Mouse (Mus musculus) olfactory bulb, adult 2 months (tissue): ENCODE measurements around the gene Pla1a.

Experiments
- CTCF ChIP-seq: fragments of 200-500 bp; IDR thresholded peaks from 2 replicates; pipeline ENCODE4 v1.5.1; 2012; ENCODE audit warnings: low read depth, mild to moderate bottlenecking, low read length, moderate library complexity; ENCODE audit not compliant: insufficient read depth
- POLR2A ChIP-seq: fragments of 200-500 bp; IDR thresholded peaks from 2 replicates; pipeline ENCODE4 v1.6.1; 2012; ENCODE audit warnings: mild to moderate bottlenecking, low read depth, low read length, moderate library complexity; ENCODE audit not compliant: insufficient read depth

- TF ChIP-seq CTCF (no peak), POLR2A (no peak)
Observed at GRCm38 (mm10) chr16:38370633-38371374, 62.1 kb downstream of the Pla1a start.
